Mouse (Mus musculus): ENCODE data around the gene Trappc4. TPM values are rescaled to one million over a fixed set of nuclear protein-coding genes. Genes with fewer than 3 reads are reported as not detected.
A peak's percentile ranks its signal among the peaks of the same experiment; 100 is the strongest.
"Not testable (repeated sequence)": the region's sequence is repeated elsewhere in the genome, so short reads cannot be mapped to it uniquely, and the experiment has no call there.

Trappc4 gene
- polyA plus RNA-seq, 1 experiment from 2014 or later, result 122 TPM

GRCm38 (mm10) chr9:44376141-44376540, 31.3 kb downstream of the Trappc4 start:
- H3K4me1 ChIP-seq (ENCODE audit: control insufficient read depth, insufficient read depth, low read length), result peaks cover 12% of the 10 kb centered on the region
- H3K4me3 ChIP-seq (ENCODE audit: low read length), result no peak overlapping the region
- H3K36me3 ChIP-seq (ENCODE audit: control insufficient read depth, insufficient read depth, low read length), result 0 out of 2 replicates have a peak, but pooled peaks cover 3% of the 10 kb centered on the region
- no peak for ATAC-seq
- H3K4me2 ChIP-seq (ENCODE audit: low read depth, low read length), result no peak overlapping the region
- H3K9me3 ChIP-seq (ENCODE audit: control insufficient read depth, low read length), result no peaks in the 10 kb centered on the region
- H3K9ac ChIP-seq (ENCODE audit: low read depth, low read length), result no peak overlapping the region
- H3K27me3 ChIP-seq (replicated peaks; ENCODE audit: control insufficient read depth, insufficient read depth, low read length), result no peaks in the 10 kb centered on the region
- no peak overlapping the region for H3K27ac ChIP-seq (ENCODE audit: low read length)
- 87% methylated on average over 6 of the region's 6 CpGs for WGBS

- peak; percentile 28 for ATAC-seq
- H3K4me1 ChIP-seq (ENCODE audit: control insufficient read depth, insufficient read depth, low read length), result 0 out of 2 replicates have a peak, but pooled peaks cover 2% of the 10 kb centered on the region
- no peaks in the 10 kb centered on the region for H3K27me3 ChIP-seq (replicated peaks; ENCODE audit: control insufficient read depth, insufficient read depth, low read length)
- no peak overlapping the region for H3K4me3 ChIP-seq (ENCODE audit: low read length)
- H3K4me2 ChIP-seq (ENCODE audit: low read depth, low read length), result no peak overlapping the region
- H3K36me3 ChIP-seq (ENCODE audit: control insufficient read depth, insufficient read depth, low read length), result 0 out of 2 replicates have a peak, but pooled peaks cover 3% of the 10 kb centered on the region
- H3K9ac ChIP-seq (ENCODE audit: low read depth, low read length), result no peak overlapping the region
- no peaks in the 10 kb centered on the region for H3K9me3 ChIP-seq (ENCODE audit: control insufficient read depth, low read length)
- no peak overlapping the region for H3K27ac ChIP-seq (ENCODE audit: low read length)
Measured at GRCm38 (mm10) chr9:44373386-44373785, 34.0 kb downstream of the Trappc4 start.

- peaks cover 7% of the 10 kb centered on the region for H3K4me1 ChIP-seq (ENCODE audit: control insufficient read depth, insufficient read depth, low read length)
- no peak overlapping the region for H3K4me3 ChIP-seq (ENCODE audit: low read length)
- no peaks in the 10 kb centered on the region for H3K27me3 ChIP-seq (replicated peaks; ENCODE audit: control insufficient read depth, insufficient read depth, low read length)
- no peak overlapping the region for H3K4me2 ChIP-seq (ENCODE audit: low read depth, low read length)
- H3K9ac ChIP-seq (ENCODE audit: low read depth, low read length), result no peak overlapping the region
- no peaks in the 10 kb centered on the region for H3K9me3 ChIP-seq (ENCODE audit: control insufficient read depth, low read length)
- no peak overlapping the region for H3K27ac ChIP-seq (ENCODE audit: low read length)
- WGBS, result 62% methylated on average over 3 of the region's 3 CpGs
- no peak for ATAC-seq
- no peaks in the 10 kb centered on the region; the same call in 1 of the 2 replicates for H3K36me3 ChIP-seq (ENCODE audit: control insufficient read depth, insufficient read depth, low read length)
Measured at GRCm38 (mm10) chr9:44364480-44364879, 42.9 kb downstream of the Trappc4 start.

- H3K27me3 ChIP-seq (replicated peaks; ENCODE audit: control insufficient read depth, insufficient read depth, low read length); H3K9me3 ChIP-seq (ENCODE audit: control insufficient read depth, low read length); H3K36me3 ChIP-seq (ENCODE audit: control insufficient read depth, insufficient read depth, low read length); H3K4me1 ChIP-seq (ENCODE audit: control insufficient read depth, insufficient read depth, low read length): not testable (repeated sequence)
- peak; percentile 27; the same call in 1 of the 2 replicates for ATAC-seq
- 35% methylated on average over 4 of the region's 4 CpGs for WGBS
- Histone ChIP-seq H3K9ac (ENCODE audit: low read depth, low read length) (peak overlapping the region; percentile 78), H3K4me2 (ENCODE audit: low read depth, low read length) (peak overlapping the region; percentile 53), H3K4me3 (ENCODE audit: low read length) (peak overlapping the region; percentile 79), H3K27ac (ENCODE audit: low read length) (peak overlapping the region; percentile 71)
Measured at GRCm38 (mm10) chr9:44361931-44362330, 45.5 kb downstream of the Trappc4 start.

- Histone ChIP-seq H3K9ac (ENCODE audit: low read depth, low read length) (peak within 1 kb of the TSS; percentile 78), H3K36me3 (ENCODE audit: control insufficient read depth, insufficient read depth, low read length) (peaks cover 2% of the 10 kb centered on the region; the same call in 1 of the 2 replicates), H3K27ac (ENCODE audit: low read length) (peak within 1 kb of the TSS; percentile 71), H3K4me3 (ENCODE audit: low read length) (peak within 1 kb of the TSS; percentile 79), H3K4me1 (ENCODE audit: control insufficient read depth, insufficient read depth, low read length) (peaks cover 7% of the 10 kb centered on the region), H3K27me3 (replicated peaks; ENCODE audit: control insufficient read depth, insufficient read depth, low read length) (no peaks in the 10 kb centered on the region), H3K4me2 (ENCODE audit: low read depth, low read length) (peak within 1 kb of the TSS; percentile 66), H3K9me3 (ENCODE audit: control insufficient read depth, low read length) (no peaks in the 10 kb centered on the region)
- ATAC-seq, result peak; percentile 94
- WGBS, result under 1% methylated on average over 44 of the region's 44 CpGs
Measured at GRCm38 (mm10) chr9:44361190-44361917, 46.0 kb downstream of the Trappc4 start, which contains the start of gene Vps11. Gene Vps11 (minus strand): TSS chr9:44361670.

GRCm38 (mm10) chr9:44357207-44357606, 50.2 kb downstream of the Trappc4 start:
- Histone ChIP-seq H3K9me3 (ENCODE audit: control insufficient read depth, low read length) (no peaks in the 10 kb centered on the region), H3K4me3 (ENCODE audit: low read length) (no peak overlapping the region), H3K4me2 (ENCODE audit: low read depth, low read length) (no peak overlapping the region), H3K9ac (ENCODE audit: low read depth, low read length) (no peak overlapping the region), H3K36me3 (ENCODE audit: control insufficient read depth, insufficient read depth, low read length) (peaks cover 25% of the 10 kb centered on the region), H3K27me3 (replicated peaks; ENCODE audit: control insufficient read depth, insufficient read depth, low read length) (no peaks in the 10 kb centered on the region), H3K4me1 (ENCODE audit: control insufficient read depth, insufficient read depth, low read length) (peaks cover 7% of the 10 kb centered on the region), H3K27ac (ENCODE audit: low read length) (no peak overlapping the region)
- WGBS, result 73% methylated on average over 4 of the region's 4 CpGs
- no peak for ATAC-seq

Small RNA genes within 50 kb of the gene (microRNA-seq; reads per million reads assigned to microRNA genes)
- not detected for gene Mir7085

Other genes starting within 250 kb of the Trappc4 start
- 10.9 and 11.2 TPM in 2 replicates for gene Cbl, start 173.6 kb downstream of the Trappc4 start, polyA plus RNA-seq (2015; fragmentation: Nextera tagmentation; extraction: Ambion mirVana)
- not detected in 2 replicates for gene Ccdc153, start 166.9 kb downstream of the Trappc4 start, polyA plus RNA-seq (2015; fragmentation: Nextera tagmentation; extraction: Ambion mirVana)
- gene Pdzd3, start 156.1 kb downstream of the Trappc4 start, polyA plus RNA-seq (2015; fragmentation: Nextera tagmentation; extraction: Ambion mirVana), result 22.2 and 28.5 TPM in 2 replicates
- gene Nlrx1, start 139.0 kb downstream of the Trappc4 start, polyA plus RNA-seq (2015; fragmentation: Nextera tagmentation; extraction: Ambion mirVana), result 5.4 and 5.5 TPM in 2 replicates
- gene Abcg4, start 119.0 kb downstream of the Trappc4 start, polyA plus RNA-seq (2015; fragmentation: Nextera tagmentation; extraction: Ambion mirVana), result 2.6 and 3.0 TPM in 2 replicates
- 17.8 and 19.4 TPM in 2 replicates for gene Hinfp, start 101.9 kb downstream of the Trappc4 start, polyA plus RNA-seq (2015; fragmentation: Nextera tagmentation; extraction: Ambion mirVana)
- 15.3 and 16.5 TPM in 2 replicates for gene C2cd2l, start 87.3 kb downstream of the Trappc4 start, polyA plus RNA-seq (2015; fragmentation: Nextera tagmentation; extraction: Ambion mirVana)
- 39.3 and 42.7 TPM in 2 replicates for gene Dpagt1, start 81.6 kb downstream of the Trappc4 start, polyA plus RNA-seq (2015; fragmentation: Nextera tagmentation; extraction: Ambion mirVana)
- 268 and 278 TPM in 2 replicates for gene H2afx, start 72.9 kb downstream of the Trappc4 start, polyA plus RNA-seq (2015; fragmentation: Nextera tagmentation; extraction: Ambion mirVana)
- 134 and 155 TPM in 2 replicates for gene Hmbs, start 63.4 kb downstream of the Trappc4 start, polyA plus RNA-seq (2015; fragmentation: Nextera tagmentation; extraction: Ambion mirVana)
- 37.1 and 40.2 TPM in 2 replicates for gene Vps11, start 45.9 kb downstream of the Trappc4 start, polyA plus RNA-seq (2015; fragmentation: Nextera tagmentation; extraction: Ambion mirVana)
- gene Hyou1, start 28.1 kb downstream of the Trappc4 start, polyA plus RNA-seq (2015; fragmentation: Nextera tagmentation; extraction: Ambion mirVana), result 36.5 and 41.2 TPM in 2 replicates
- gene Slc37a4, start 10.7 kb downstream of the Trappc4 start, polyA plus RNA-seq (2015; fragmentation: Nextera tagmentation; extraction: Ambion mirVana), result 87.2 and 101 TPM in 2 replicates
- gene Rps25, start 461 bp downstream of the Trappc4 start, polyA plus RNA-seq (2015; fragmentation: Nextera tagmentation; extraction: Ambion mirVana), result 1,622 and 1,645 TPM in 2 replicates
- 23.3 and 25.9 TPM in 2 replicates for gene Ccdc84, start 11.0 kb upstream of the Trappc4 start, polyA plus RNA-seq (2015; fragmentation: Nextera tagmentation; extraction: Ambion mirVana)
- not detected in 2 replicates for gene Foxr1, start 33.5 kb upstream of the Trappc4 start, polyA plus RNA-seq (2015; fragmentation: Nextera tagmentation; extraction: Ambion mirVana)
- 0.61 and 0.80 TPM in 2 replicates for gene Upk2, start 47.4 kb upstream of the Trappc4 start, polyA plus RNA-seq (2015; fragmentation: Nextera tagmentation; extraction: Ambion mirVana)
- gene Bcl9l, start 75.2 kb upstream of the Trappc4 start, polyA plus RNA-seq (2015; fragmentation: Nextera tagmentation; extraction: Ambion mirVana), result 5.1 and 5.9 TPM in 2 replicates
- gene Cxcr5, start 154.3 kb upstream of the Trappc4 start, polyA plus RNA-seq (2015; fragmentation: Nextera tagmentation; extraction: Ambion mirVana), result 1.1 TPM in 2 replicates
- 8.1 and 9.8 TPM in 2 replicates for gene Ddx6, start 197.3 kb upstream of the Trappc4 start, polyA plus RNA-seq (2015; fragmentation: Nextera tagmentation; extraction: Ambion mirVana)

Data from intestine, embryonic 16.5 days (tissue).